25 mouse cellular contexts compared by ENCODE assay signal in genomic region chr2:49918692-49919091, GRCm38 (mm10).
DNase-seq lines count a peak whose midpoint lies in the region; ATAC-seq and TF ChIP-seq lines count a peak whose summit lies in the region.
"Had no signal": no experiment of that assay in that cellular context is flagged by ENCODE, and none has a peak within 500 bp of the region (broad histone marks: within the 10 kb centered on the region; RNA-seq: fewer than 3 reads in every experiment).

No protein-coding gene starts in this region.

- H3K27me3 ChIP-seq in hindbrain, postnatal 0 days (ENCODE audit: insufficient read depth, low read length) = no peaks in the 10 kb centered on the region
- H3K27me3 ChIP-seq in hindbrain, embryonic 11.5 days (ENCODE audit: control insufficient read depth, insufficient read depth, low read length) = no peaks in the 10 kb centered on the region
- H3K27me3 ChIP-seq: embryonic facial prominence, embryonic 15.5 days; midbrain, embryonic 15.5 days; Patski had no signal

- H3K27ac ChIP-seq in hindbrain, postnatal 0 days = no peak overlapping the region
- H3K27ac ChIP-seq in hindbrain, embryonic 11.5 days (ENCODE audit: low read depth, low read length) = no peak overlapping the region
- H3K27ac ChIP-seq: embryonic facial prominence, embryonic 15.5 days; gastrocnemius, adult 2 months; heart, embryonic 13.5 days; left cerebral cortex, adult 2 months; limb, embryonic 10.5 days; midbrain, embryonic 15.5 days had no signal

- no peaks in the 10 kb centered on the region for H3K36me3 ChIP-seq in hindbrain, postnatal 0 days (ENCODE audit: insufficient read depth, low read length)
- no peaks in the 10 kb centered on the region for H3K36me3 ChIP-seq in hindbrain, embryonic 11.5 days (ENCODE audit: control insufficient read depth, insufficient read depth, low read length)
- H3K36me3 ChIP-seq: embryonic facial prominence, embryonic 15.5 days; heart, embryonic 13.5 days; limb, embryonic 10.5 days; midbrain, embryonic 15.5 days had no signal

- 33% methylated on average over 9 of the region's 9 CpGs for WGBS in hindbrain, postnatal 0 days
- 39% methylated on average over 9 of the region's 9 CpGs for WGBS in hindbrain, embryonic 11.5 days

- H3K9ac ChIP-seq in hindbrain, postnatal 0 days (replicated peaks; ENCODE audit: low read length) = no peak overlapping the region
- H3K9ac ChIP-seq in hindbrain, embryonic 11.5 days (ENCODE audit: low read depth, low read length) = no peak overlapping the region
- H3K9ac ChIP-seq: embryonic facial prominence, embryonic 15.5 days; heart, embryonic 13.5 days; liver, postnatal 0 days; midbrain, embryonic 15.5 days had no signal

- no peak overlapping the region for H3K4me3 ChIP-seq in hindbrain, postnatal 0 days (ENCODE audit: low read length)
- no peak overlapping the region for H3K4me3 ChIP-seq in hindbrain, embryonic 11.5 days (ENCODE audit: low read depth, low read length)
- H3K4me3 ChIP-seq: embryonic facial prominence, embryonic 15.5 days; gastrocnemius, adult 2 months; heart, embryonic 13.5 days; left cerebral cortex, adult 2 months; limb, embryonic 10.5 days; megakaryocyte, embryonic 14.5 days; midbrain, embryonic 15.5 days had no signal

- no peaks in the 10 kb centered on the region; the same call in 1 of the 2 replicates for H3K4me1 ChIP-seq in hindbrain, postnatal 0 days (ENCODE audit: insufficient read depth, low read length)
- H3K4me1 ChIP-seq in hindbrain, embryonic 11.5 days (replicated peaks; ENCODE audit: control insufficient read depth, insufficient read depth, low read length) = no peaks in the 10 kb centered on the region

- TF ChIP-seq CTCF in hindbrain, postnatal 0 days (IDR thresholded peaks at IDR 0.05; ENCODE audit: low read depth) = no peak

- no peaks in the 10 kb centered on the region for H3K9me3 ChIP-seq in hindbrain, postnatal 0 days (ENCODE audit: low read length)
- H3K9me3 ChIP-seq in hindbrain, embryonic 11.5 days (ENCODE audit: control insufficient read depth, low read length) = no peaks in the 10 kb centered on the region
- H3K9me3 ChIP-seq: embryonic facial prominence, embryonic 15.5 days; heart, embryonic 13.5 days; limb, embryonic 10.5 days; megakaryocyte, embryonic 14.5 days; midbrain, embryonic 15.5 days had no signal

- DNase-seq in embryo, embryonic 10.5 days (ENCODE audit: low spot score) = peak; percentile 28
- DNase-seq in embryo, embryonic 11 days = no peak
- peak; percentile 24 for DNase-seq in hindbrain, postnatal 0 days (ENCODE audit: low spot score)
- no peak for DNase-seq in hindbrain, embryonic 11.5 days (ENCODE audit: low spot score)
- peak; percentile 10 for DNase-seq in right cerebral cortex, postnatal 4 days
- no peak for DNase-seq in right cerebral cortex, postnatal 14 days
- no peak for DNase-seq in B cell, adult 2 months
- DNase-seq in ovary, adult 18-20 months (ENCODE audit: low spot score) = no peak
- DNase-seq: adrenal gland, postnatal 10 days; cerebellum, adult 11 months; cerebellum, postnatal 10 days; gastrocnemius, adult 2 months; kidney, adult 9 months; kidney, postnatal 25 days; liver, postnatal 0 days; thymus, postnatal 36 days had no signal

- H3K4me2 ChIP-seq in hindbrain, postnatal 0 days (ENCODE audit: low read depth, low read length) = no peak overlapping the region
- no peak overlapping the region for H3K4me2 ChIP-seq in hindbrain, embryonic 11.5 days (replicated peaks; ENCODE audit: low read depth, low read length)
- H3K4me2 ChIP-seq: embryonic facial prominence, embryonic 15.5 days; heart, embryonic 13.5 days; midbrain, embryonic 15.5 days had no signal

- no peak for ATAC-seq in hindbrain, postnatal 0 days
- no peak for ATAC-seq in hindbrain, embryonic 11.5 days (ENCODE audit: low FRiP score)
- ATAC-seq: CD4-positive, CD25-positive, alpha-beta regulatory T cell, adult 4 months; inflammation-experienced regulatory T-cells, adult 6 months; liver, postnatal 0 days; midbrain, embryonic 15.5 days; Patski had no signal

Comparison
In these comparisons a context has a peak if more than half of its experiments do, and no peak if none do; other contexts are left out.
1. DNase-seq: peak in embryo, embryonic 10.5 days (single experiment), hindbrain, postnatal 0 days (single experiment) and right cerebral cortex, postnatal 4 days (single experiment); none in embryo, embryonic 11 days (single experiment), hindbrain, embryonic 11.5 days (single experiment), right cerebral cortex, postnatal 14 days (single experiment), B cell, adult 2 months (0 of 2) and ovary, adult 18-20 months (single experiment).